Mouse (Mus musculus) bone marrow, adult 2 months (tissue): ENCODE data around the gene Bbs7.

ENCODE experiments used
- CTCF ChIP-seq: fragments of 200-500 bp; IDR thresholded peaks from 2 replicates; pipeline ENCODE4 v1.5.1; 2011; ENCODE audit warnings: low read length, control low read depth; ENCODE audit not compliant: control insufficient read depth, insufficient read depth
- POLR2A ChIP-seq: fragments of 200-500 bp; IDR thresholded peaks from 2 replicates; pipeline ENCODE4 v1.6.1; 2011; ENCODE audit warnings: low read depth, mild to moderate bottlenecking, control low read depth, low read length, borderline replicate concordance; ENCODE audit not compliant: control insufficient read depth

DNA sequence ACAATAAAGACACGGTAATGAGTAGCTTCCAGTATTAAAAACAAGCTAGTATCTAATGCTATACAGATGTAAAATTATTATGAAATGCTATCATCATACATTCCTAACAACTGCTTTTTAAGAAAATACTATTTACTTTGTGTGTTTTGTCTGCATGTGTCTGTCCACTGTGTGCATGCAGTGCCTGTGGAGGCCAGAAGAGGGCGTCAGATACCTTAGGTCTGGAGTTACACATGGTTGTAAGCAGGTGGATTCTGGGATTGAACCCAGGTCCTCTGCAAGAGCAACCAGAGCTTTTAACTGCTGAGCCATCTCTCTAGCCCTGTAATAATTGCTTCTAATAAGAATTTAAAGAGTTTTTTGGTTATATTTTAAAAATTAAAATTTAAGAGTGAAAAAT is 27.5 kb upstream of the Bbs7 start:
- TF ChIP-seq CTCF (peak; percentile 23; the same call in 1 of the 2 replicates), POLR2A (no peak)
